Mouse (Mus musculus) lung, embryonic 15.5 days (tissue): ENCODE measurements around the gene Fez2. TPM values are rescaled to one million over a fixed set of nuclear protein-coding genes. Genes with fewer than 3 reads are reported as not detected.

Experiments used
- polyA plus RNA-seq: library from polyadenylated mRNA; unstranded; fragments of >200 nt; fragmentation: Nextera tagmentation; extraction: Ambion mirVana; gene quantifications from 2 replicates; pipeline ENCODE4 v1.2.1, GENCODE M21; 2015

Gene Fez2
- polyA plus RNA-seq, 1 experiment from 2014 or later = 37.8 TPM

Other genes starting within 250 kb of the Fez2 start
- 4.4 and 4.7 TPM in 2 replicates for gene Crim1, start 217.9 kb downstream of the Fez2 start, polyA plus RNA-seq
- 0.29 and 0.48 TPM in 2 replicates for gene Vit, start 89.9 kb upstream of the Fez2 start, polyA plus RNA-seq